Mouse (Mus musculus): Measurements from ENCODE around the gene Plekhb1. TPM values are rescaled to one million over a fixed set of nuclear protein-coding genes. Genes with fewer than 3 reads are reported as not detected.

Gene Plekhb1
- polyA plus RNA-seq (2012; rRNA removed): 181 and 197 TPM in 2 replicates

DNA sequence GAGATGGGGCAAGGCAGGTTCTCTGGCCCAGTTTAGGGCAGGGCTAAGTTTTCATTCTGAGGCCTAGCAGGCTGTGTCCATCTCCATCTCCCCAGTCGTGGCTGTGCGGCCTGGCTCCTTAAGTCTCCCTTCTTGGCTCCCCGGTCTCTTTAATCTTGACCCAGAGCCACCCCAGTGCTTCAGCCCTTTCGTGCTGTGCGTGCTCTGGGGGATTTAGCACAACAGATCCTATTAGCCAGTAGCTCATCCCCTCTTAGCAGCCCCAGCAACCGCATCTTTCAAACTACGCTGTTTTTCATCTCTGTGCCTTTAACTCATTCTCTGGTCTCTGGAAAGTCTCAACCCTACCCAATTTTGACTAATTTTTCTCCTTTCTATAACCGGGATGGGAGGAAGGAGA is at the start of gene Plekhb1:
Gene Plekhb1, minus strand, starts transcription at position 184 of the 400 bp plus-strand sequence.
- DNase-seq: no peak
- TF ChIP-seq POLR2A (IDR thresholded peaks at IDR 0.05; ENCODE audit: borderline replicate concordance, extremely low read depth, low read depth, low read length) (no peak), CTCF (IDR thresholded peaks at IDR 0.05; ENCODE audit: insufficient read depth, low read length) (no peak)
- Histone ChIP-seq H3K4me1 (ENCODE audit: control insufficient read depth, insufficient read depth, low read length) (0 out of 2 replicates have a peak, but pooled peaks cover 3% of the 10 kb centered on the region), H3K4me3 (replicated peaks; ENCODE audit: extremely low read depth, low read depth, low read length) (no peak within 1 kb of the TSS)
- 85% methylated on average over 8 of the region's 8 CpGs for WGBS

GRCm38 (mm10) chr7:100706883-100707480 is 44.8 kb upstream of the Plekhb1 start:
- H3K4me3 ChIP-seq (replicated peaks; ENCODE audit: extremely low read depth, low read depth, low read length): peak overlapping the region; percentile 73
- TF ChIP-seq CTCF (IDR thresholded peaks at IDR 0.05; ENCODE audit: insufficient read depth, low read length): no peak
- no peak for TF ChIP-seq POLR2A (IDR thresholded peaks at IDR 0.05; ENCODE audit: borderline replicate concordance, extremely low read depth, low read depth, low read length)
- peaks cover 8% of the 10 kb centered on the region; the same call in 1 of the 2 replicates for H3K4me1 ChIP-seq (ENCODE audit: control insufficient read depth, insufficient read depth, low read length)
- 3% methylated on average over 22 of the region's 23 CpGs for WGBS
- DNase-seq: no peak

DNA sequence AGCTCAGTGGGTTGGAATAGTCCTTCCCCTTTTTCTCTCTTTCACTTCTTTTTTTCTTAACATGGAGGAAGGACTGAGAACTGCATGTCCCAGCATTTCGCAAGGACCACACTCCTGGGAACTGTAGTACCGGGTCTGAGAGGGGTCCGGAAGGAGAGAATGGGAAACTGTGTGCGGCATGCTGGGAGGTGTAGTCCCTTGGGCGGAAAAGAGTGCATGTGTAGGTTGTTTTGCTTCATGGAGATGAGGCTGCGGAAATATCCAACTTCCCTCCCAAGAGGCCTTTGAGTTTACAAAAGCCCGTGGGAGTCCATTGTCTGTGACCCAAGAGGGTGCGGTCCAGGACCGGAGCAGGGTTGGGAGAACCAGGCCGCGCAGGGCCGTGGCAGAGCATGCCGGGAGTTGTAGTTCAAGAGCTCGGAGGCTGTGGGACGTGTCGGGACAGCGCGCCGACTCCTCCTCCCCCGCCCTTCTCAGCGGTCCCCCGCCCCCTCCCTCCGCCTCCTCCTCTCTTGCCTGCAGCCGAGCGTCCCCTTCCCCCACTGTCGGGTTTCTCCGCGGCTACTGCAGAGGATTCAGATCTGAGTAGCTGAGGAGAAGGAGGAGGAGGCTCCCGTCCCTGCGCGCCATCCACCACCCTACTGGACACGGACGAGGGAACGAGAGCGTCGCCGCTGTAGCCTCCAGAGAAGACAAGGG is 44.1 kb upstream of the Plekhb1 start, which contains the start of gene Fam168a:
Gene Fam168a, plus strand, starts transcription at position 493 of the 699 bp plus-strand sequence.
- Histone ChIP-seq H3K4me3 (replicated peaks; ENCODE audit: extremely low read depth, low read depth, low read length) (peak within 1 kb of the TSS; percentile 73), H3K4me1 (ENCODE audit: control insufficient read depth, insufficient read depth, low read length) (peaks cover 8% of the 10 kb centered on the region; the same call in 1 of the 2 replicates)
- under 1% methylated on average over 34 of the region's 37 CpGs for WGBS
- TF ChIP-seq CTCF (IDR thresholded peaks at IDR 0.05; ENCODE audit: insufficient read depth, low read length): no peak
- TF ChIP-seq POLR2A (IDR thresholded peaks at IDR 0.05; ENCODE audit: borderline replicate concordance, extremely low read depth, low read depth, low read length): peak; percentile 74; the same call in 1 of the 2 replicates
- peak; percentile 92 for DNase-seq

- WGBS: 54% methylated on average over 8 of the region's 8 CpGs
- Histone ChIP-seq H3K4me1 (ENCODE audit: control insufficient read depth, insufficient read depth, low read length) (no peaks in the 10 kb centered on the region), H3K4me3 (replicated peaks; ENCODE audit: extremely low read depth, low read depth, low read length) (no peak overlapping the region)
- TF ChIP-seq CTCF (IDR thresholded peaks at IDR 0.05; ENCODE audit: insufficient read depth, low read length) (no peak), POLR2A (IDR thresholded peaks at IDR 0.05; ENCODE audit: borderline replicate concordance, extremely low read depth, low read depth, low read length) (no peak)
- DNase-seq: no peak
Observed at GRCm38 (mm10) chr7:100699771-100700770, 37.9 kb upstream of the Plekhb1 start.

- WGBS: 74% methylated on average over 8 of the region's 8 CpGs
Observed at GRCm38 (mm10) chr7:100693199-100693598, 31.0 kb upstream of the Plekhb1 start.

GRCm38 (mm10) chr7:100688471-100688870 is 26.3 kb upstream of the Plekhb1 start:
- TF ChIP-seq CTCF (IDR thresholded peaks at IDR 0.05; ENCODE audit: insufficient read depth, low read length) (no peak), POLR2A (IDR thresholded peaks at IDR 0.05; ENCODE audit: borderline replicate concordance, extremely low read depth, low read depth, low read length) (no peak)
- WGBS: 80% methylated on average over 7 of the region's 7 CpGs

More at GRCm38 (mm10) chr7:100693199-100693598, 31.0 kb upstream of the Plekhb1 start:
- no peak for DNase-seq
- Histone ChIP-seq H3K4me1 (ENCODE audit: control insufficient read depth, insufficient read depth, low read length) (no peaks in the 10 kb centered on the region), H3K4me3 (replicated peaks; ENCODE audit: extremely low read depth, low read depth, low read length) (no peak overlapping the region)
- TF ChIP-seq POLR2A (IDR thresholded peaks at IDR 0.05; ENCODE audit: borderline replicate concordance, extremely low read depth, low read depth, low read length) (no peak), CTCF (IDR thresholded peaks at IDR 0.05; ENCODE audit: insufficient read depth, low read length) (no peak)

GRCm38 (mm10) chr7:100685061-100686030 is 23.1 kb upstream of the Plekhb1 start:
- WGBS: 39% methylated on average over 13 of the region's 13 CpGs
- Histone ChIP-seq H3K4me1 (ENCODE audit: control insufficient read depth, insufficient read depth, low read length) (no peaks in the 10 kb centered on the region), H3K4me3 (replicated peaks; ENCODE audit: extremely low read depth, low read depth, low read length) (no peak overlapping the region)
- TF ChIP-seq POLR2A (IDR thresholded peaks at IDR 0.05; ENCODE audit: borderline replicate concordance, extremely low read depth, low read depth, low read length) (no peak), CTCF (IDR thresholded peaks at IDR 0.05; ENCODE audit: insufficient read depth, low read length) (peak; percentile 93)
- DNase-seq: peak; percentile 70

More at GRCm38 (mm10) chr7:100688471-100688870, 26.3 kb upstream of the Plekhb1 start:
- Histone ChIP-seq H3K4me1 (ENCODE audit: control insufficient read depth, insufficient read depth, low read length) (no peaks in the 10 kb centered on the region), H3K4me3 (replicated peaks; ENCODE audit: extremely low read depth, low read depth, low read length) (no peak overlapping the region)
- no peak for DNase-seq

DNA sequence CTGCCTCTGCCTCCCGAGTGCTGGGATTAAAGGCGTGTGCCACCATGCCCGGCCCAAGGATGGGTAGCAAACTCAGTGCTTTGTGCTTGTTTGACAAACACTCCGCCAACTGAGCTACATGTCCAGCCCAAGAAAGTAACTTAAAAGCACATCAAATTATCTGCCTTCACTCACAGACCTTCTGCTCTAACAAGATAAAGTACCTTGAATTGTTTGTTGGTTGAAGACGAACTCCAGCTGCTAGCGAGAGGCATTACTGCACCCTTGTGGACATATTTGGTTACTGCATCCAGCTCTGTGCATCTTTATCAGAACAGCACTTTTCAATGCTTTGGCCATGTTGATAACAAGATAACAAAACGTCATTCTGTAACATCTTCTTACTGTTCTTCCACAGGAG is 22.3 kb upstream of the Plekhb1 start:
- peak; percentile 32 for DNase-seq
- TF ChIP-seq CTCF (IDR thresholded peaks at IDR 0.05; ENCODE audit: insufficient read depth, low read length) (peak; percentile 58), POLR2A (IDR thresholded peaks at IDR 0.05; ENCODE audit: borderline replicate concordance, extremely low read depth, low read depth, low read length) (no peak)
- Histone ChIP-seq H3K4me1 (ENCODE audit: control insufficient read depth, insufficient read depth, low read length) (no peaks in the 10 kb centered on the region), H3K4me3 (replicated peaks; ENCODE audit: extremely low read depth, low read depth, low read length) (no peak overlapping the region)
- WGBS: 42% methylated on average over 7 of the region's 7 CpGs

Data from lung, adult 2 months (tissue).